Mouse (Mus musculus) CH12F3 (cell line): ENCODE measurements around the gene Unc13d.

Source experiments
- in situ Hi-C: fragments of 300-500 bp; cut with MboI; formaldehyde crosslinking; loops from 2 replicates; pipeline ENCODE4 v1.14.3; 2020; ENCODE audit warnings: low sequenced_read_pairs

The Unc13d gene

DNA sequence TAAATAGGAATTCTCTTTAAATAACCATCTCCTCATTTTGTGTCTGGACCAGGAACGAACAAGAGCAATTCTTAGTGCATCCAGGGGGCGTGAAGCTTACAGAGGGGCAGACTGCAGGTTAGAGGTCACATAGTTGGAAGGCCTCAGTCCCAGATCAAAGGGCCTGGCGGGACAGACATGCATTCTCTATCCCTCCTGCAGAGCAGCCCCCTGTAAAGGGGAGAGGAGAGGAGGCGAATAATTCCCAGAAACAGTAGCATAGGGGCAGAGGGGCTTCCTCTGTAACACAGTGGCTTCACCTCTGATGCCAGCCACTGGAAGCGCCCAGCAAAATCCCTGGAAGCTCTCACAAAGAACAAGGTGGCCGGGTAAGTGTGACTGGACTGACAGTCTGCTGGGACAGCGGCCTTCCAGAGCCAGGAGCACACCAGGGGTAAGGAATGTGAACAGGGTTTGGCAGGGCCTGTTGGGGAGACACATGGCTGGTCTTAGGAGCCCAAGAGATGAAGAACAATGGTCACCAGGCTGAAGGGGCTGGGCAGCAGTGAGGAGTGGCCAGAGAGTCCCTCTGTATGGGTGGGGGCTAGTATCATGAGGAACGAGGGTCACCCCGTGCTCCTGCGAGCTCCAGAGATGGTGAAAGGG is 1.0 kb upstream of the Unc13d start:
- in situ Hi-C loops = no loop called here

DNA sequence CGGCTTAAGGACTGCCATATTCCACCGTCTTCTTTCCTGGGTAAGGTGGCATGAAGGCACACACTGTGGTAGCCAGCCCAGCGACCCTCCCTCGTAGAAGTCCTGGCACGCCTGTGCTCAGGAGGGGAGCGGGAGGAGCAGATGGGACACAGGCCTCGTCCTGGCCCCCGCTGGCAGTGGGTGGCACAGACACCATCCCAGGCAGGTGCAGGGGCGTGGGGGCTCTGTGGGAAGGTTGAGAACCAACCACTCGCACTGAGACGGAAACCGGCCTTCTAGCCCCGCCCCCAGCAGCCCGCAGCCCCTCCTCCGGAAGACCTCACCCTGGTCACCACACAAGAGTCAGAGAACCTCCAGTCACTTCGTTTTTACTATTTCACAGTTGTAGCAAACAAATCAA is 460 bp upstream of the Unc13d start:
- in situ Hi-C loops = no loop called here

DNA sequence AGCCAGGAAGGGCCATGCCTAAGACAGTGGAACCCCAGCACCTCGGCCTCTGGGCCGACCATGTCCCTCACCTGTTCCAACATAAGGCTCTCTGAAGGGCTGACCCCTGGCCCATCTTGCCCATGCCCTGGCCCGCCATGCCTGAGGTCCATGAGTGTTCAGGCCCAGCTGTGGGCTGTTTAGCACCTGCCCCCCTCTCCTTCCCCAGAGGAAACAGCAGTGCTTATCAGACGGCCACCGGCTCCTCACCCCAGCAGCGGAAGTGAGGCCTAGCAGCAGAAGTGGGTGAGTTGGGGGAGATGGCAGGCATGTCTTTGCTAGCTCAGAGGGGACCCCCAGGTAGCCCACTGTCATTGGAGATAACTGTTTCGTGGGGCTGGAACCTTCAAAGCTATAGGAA is 925 bp downstream of the Unc13d start:
- in situ Hi-C loops = no loop called here

DNA sequence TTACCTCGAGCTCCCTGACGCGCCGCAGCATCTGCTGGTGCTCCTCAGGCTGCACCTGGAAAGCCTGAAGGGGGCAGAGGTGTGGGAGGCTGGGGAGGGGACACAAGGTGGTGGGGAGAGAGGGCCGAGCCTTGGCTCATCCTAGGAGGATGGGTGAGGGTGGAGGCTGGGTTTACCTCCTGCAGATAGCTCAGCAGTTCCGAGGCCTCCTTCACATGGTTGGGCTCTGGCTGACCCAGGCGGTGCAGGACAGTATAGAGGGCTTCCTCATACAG is 1.6 kb downstream of the Unc13d start:
- in situ Hi-C loops = no loop called here

DNA sequence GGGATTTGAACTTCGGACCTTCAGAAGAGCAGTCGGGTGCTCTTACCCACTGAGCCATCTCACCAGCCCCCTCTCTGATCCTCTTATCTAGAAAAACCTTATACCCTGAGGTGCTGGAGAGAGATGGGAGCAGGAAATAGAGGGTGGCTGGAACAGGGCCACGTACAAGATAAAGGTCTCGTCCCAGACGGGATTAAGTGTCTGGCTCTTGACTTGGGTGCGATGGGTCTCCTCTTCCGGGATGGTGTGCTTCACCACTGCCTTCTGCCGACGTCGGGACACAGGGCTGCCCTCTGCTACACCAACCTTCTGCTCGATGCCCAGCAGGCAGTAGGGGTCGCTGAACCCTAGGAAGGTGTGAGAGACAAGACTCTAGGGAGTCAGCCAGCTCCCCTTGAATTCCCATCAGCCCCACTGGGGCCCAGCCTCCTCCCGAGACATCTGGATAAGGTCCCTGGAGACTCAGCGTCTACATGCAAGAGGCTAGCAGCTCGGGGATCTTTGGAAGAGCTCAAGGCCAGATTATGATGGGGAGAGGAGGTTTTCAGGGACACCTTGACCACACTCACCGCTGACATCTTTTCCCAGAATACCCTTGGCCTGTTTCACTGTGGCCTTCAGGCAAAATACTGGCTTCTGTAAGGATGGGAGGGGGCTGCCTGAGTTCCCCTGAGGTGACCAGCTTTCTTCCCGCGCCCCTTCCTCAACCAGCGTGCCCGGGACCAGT is 2.1 kb downstream of the Unc13d start:
- in situ Hi-C loops = no loop called here

GRCm38 (mm10) chr11:116074436-116074991 is 3.2 kb downstream of the Unc13d start:
- in situ Hi-C loops = no loop called here

GRCm38 (mm10) chr11:116072608-116073007 is 5.2 kb downstream of the Unc13d start:
- in situ Hi-C loops = no loop called here

- in situ Hi-C loops = no loop called here
Measured at GRCm38 (mm10) chr11:116071510-116071909, 6.3 kb downstream of the Unc13d start.

GRCm38 (mm10) chr11:116065345-116065744 is 12.4 kb downstream of the Unc13d start:
- in situ Hi-C loops = no loop called here

DNA sequence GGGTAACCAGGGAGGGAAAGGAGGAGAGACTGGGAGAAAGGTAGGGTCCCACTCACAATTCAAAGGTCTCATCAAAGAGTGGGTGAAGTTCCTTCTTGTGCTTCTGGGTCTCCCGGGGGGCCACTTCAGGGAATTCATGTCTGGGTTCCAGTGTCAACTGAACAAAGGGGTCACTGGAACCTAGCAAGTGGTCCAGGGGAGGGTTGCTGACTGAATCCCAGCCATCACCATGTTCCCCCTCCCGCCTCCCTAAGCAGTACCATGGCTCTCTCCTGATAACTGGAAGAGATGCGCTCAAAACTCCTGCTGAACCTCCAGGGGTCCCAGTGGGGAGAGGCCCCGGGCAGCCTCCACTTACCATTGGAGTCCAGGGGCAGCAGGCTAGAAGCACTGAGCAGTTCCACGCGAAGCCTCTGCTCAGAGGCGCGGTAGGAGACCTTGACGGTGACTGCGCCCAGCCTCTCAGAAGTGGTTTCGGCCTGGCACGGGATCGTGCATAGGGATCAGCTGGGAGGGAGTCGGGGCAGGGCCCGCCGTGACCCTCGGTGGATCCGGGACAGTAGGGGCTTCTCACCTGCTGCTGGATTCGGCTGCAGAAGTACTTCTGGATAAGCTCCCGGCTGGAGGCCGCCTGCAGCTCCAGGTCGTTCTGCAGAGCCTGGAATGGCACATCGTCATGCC is 13.4 kb downstream of the Unc13d start:
- in situ Hi-C loops = no loop called here

GRCm38 (mm10) chr11:116063562-116063961 is 14.2 kb downstream of the Unc13d start:
- in situ Hi-C loops = no loop called here

DNA sequence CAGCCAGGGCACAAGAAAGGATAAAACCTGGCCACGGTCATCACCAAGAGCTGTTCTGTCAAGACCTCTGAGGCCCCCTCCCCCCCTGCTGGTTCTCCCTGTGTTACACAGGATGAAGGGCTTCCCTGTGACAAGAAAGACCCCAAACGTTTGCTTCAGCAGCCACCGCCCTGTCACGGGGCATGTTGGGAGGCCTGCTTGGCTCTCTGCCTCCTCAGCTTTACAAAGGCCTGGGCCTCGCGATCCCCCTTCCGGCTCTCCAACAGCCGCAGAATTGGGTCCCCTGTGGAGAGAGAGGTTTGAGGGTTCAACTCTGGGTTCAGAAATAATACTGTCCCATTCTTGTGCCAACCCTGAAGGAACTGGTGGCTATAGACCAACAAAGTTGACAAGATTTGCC is 15.2 kb downstream of the Unc13d start:
- in situ Hi-C loops = no loop called here

GRCm38 (mm10) chr11:116061641-116062415 is 15.9 kb downstream of the Unc13d start:
- in situ Hi-C loops = no loop called here

DNA sequence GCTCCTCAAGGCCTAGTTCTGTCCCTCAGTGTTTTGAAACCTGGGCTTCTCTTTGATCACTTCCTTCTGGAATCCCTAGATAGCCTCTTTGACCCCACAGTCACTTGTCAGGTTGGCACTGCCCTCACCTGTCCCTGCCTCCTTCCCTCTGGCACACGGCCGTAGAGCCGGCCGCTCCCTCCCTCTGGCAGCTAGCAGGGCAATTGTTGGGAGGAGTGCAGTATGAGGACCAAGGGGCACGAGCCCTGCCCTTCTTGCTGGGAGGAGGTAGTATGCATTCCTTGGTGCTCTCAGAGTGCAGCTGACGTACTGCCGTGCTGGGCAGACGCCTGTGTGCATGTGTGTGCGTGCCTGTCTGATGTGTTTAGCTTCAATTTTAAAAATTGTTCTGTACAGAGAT is 17.2 kb downstream of the Unc13d start:
- in situ Hi-C loops = no loop called here

GRCm38 (mm10) chr11:116059691-116060025 is 18.1 kb downstream of the Unc13d start:
- in situ Hi-C loops = no loop called here

GRCm38 (mm10) chr11:116058868-116059690 is 18.7 kb downstream of the Unc13d start:
- in situ Hi-C loops = no loop called here

- in situ Hi-C loops = no loop called here
Measured at GRCm38 (mm10) chr11:116058022-116058614, 19.6 kb downstream of the Unc13d start.

DNA sequence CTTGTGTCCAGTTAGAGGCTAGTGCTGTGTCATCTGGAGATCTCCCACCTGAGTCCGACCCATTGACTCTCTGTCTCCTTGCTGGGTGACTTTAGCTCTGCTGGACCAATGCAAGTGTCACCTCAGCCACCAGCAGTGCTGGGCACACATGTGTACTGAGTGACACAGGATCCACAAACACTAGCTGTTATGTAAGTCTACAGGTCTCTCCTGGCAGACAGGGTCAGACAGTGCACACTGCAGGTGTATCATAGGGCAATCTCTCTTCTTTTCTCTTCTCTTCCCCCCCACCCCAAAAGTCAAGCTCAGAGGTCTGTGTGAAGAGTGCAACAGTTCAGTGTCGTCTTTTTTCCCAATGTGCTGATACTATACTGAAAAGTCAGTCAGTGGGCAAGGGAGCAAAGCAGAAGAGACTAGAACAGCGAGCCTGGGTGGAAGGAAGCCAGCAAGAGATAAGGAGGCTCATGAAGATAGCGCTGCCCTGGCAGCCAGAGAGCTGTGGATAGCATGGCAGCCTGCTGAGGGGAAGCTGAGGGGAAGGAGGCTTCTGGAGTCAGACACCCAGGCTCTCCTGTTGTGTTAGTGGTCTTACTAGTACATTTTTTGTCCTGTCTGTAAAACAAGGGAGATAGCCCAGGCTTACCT is 20.4 kb downstream of the Unc13d start:
- in situ Hi-C loops = no loop called here

DNA sequence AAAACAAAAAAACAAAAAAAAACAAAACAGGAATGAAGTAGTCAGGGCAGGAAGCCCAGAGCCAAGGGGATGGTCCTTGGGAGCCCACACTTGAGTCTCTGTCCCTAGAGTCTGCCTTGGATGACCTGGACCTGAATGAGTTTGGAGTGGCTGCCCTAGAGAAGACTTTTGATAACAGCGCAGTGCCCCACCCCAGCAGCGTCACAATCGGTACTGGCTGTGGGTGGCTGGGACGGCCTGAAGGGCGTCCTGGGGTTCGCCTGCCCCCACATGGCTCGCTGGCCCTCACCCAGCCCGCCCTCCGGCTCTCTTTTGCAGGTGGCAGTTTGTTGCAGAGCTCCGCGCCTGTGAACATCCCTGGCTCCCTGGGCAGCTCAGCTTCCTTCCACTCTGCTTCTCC is 21.9 kb downstream of the Unc13d start:
- in situ Hi-C loops = no loop called here
